Mouse (Mus musculus): Measurements from ENCODE around the gene Guf1. TPM values are rescaled to one million over a fixed set of nuclear protein-coding genes. Genes with fewer than 3 reads are reported as not detected.
A peak's percentile ranks its signal among the peaks of the same experiment; 100 is the strongest.

Gene Guf1
- polyA plus RNA-seq, 1 experiment = 0.08 TPM

DNA sequence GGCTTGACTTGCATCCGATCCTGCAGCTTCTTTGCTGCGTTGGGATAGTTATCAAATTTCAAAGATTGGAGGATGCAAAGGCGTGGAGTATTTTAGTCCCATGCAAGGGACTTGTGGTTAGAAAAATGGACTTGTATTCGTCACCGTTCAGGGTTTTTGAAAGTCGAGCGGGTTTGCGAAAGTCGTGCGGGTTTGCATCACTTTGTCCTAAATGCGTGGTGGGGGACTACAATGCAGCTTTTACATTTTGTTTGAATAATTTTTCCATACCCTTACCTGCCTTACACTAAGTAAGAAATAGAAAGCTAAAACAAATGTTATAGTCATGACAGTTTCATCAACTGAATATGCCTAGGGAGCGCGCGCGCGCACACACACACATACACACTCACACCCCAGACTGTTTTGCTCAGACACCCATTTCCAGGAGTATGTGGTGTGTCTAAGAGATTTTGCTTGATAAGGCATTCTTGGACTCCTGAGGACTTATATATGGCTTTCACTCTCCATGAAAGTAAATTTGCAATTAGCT lies 747 bp downstream of the Guf1 start:
- H3K4me1 ChIP-seq (ENCODE audit: control insufficient read depth) = peaks cover 11% of the 10 kb centered on the region
- TF ChIP-seq TAL1 (IDR thresholded peaks at IDR 0.05; ENCODE audit: low read length) (no peak), GATA1 (IDR thresholded peaks at IDR 0.05; ENCODE audit: low read length) (no peak)
- H3K36me3 ChIP-seq (ENCODE audit: control insufficient read depth) = peaks cover 20% of the 10 kb centered on the region
- H3K4me3 ChIP-seq (replicated peaks) = peak overlapping the region; percentile 93
- H3K9me3 ChIP-seq (ENCODE audit: control insufficient read depth, low read length) = no peaks in the 10 kb centered on the region
- no peaks in the 10 kb centered on the region for H3K27me3 ChIP-seq (ENCODE audit: control insufficient read depth)

DNA sequence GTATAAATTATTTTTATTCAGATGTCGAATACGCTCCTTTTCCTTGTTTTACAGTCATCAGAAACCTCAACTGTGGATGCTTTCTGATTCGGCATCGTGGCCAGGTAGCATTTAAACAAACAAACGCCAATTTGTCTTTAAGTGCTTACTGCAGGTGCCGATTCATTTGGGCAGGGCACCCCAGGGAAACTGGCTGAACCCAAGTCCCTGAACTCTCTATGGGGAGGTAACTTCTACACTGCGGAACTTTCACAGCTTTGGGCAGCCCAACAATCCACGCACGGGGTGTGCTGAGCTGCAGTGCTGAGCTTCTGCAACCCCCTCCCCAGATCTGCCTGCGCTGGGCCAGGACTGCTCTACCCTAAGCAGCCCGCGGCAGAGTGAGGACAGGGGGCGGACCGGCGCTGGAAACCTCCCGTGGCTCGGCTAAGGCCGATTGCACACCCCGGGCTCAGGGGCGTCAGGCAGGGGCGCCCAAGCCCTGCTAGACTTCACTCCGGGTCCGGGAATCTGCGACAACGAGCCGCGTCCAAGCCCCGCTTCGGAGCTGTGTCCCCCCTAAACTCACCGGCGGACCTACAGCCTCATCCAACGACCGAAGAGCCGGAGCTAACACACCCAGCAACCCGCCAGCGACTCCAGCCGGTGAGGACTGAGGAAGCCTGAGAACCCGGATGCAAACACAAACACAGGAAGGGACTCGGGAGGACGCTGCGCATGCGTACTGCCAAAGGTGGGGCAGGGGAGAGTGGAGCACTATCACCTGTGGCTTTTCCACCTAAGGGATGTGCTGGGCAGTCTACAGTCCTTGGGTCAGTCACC lies 35.1 kb downstream of the Guf1 start, which contains the start of gene Gnpda2:
TSS of gene Gnpda2 (minus strand) at position 701 of the 822 bp plus-strand sequence.
- no peak for TF ChIP-seq TAL1 (IDR thresholded peaks at IDR 0.05; ENCODE audit: low read length)
- no peak for TF ChIP-seq GATA1 (IDR thresholded peaks at IDR 0.05; ENCODE audit: low read length)
- no peaks in the 10 kb centered on the region for H3K9me3 ChIP-seq (ENCODE audit: control insufficient read depth, low read length)
- peaks cover 2% of the 10 kb centered on the region; the same call in 1 of the 2 replicates for H3K36me3 ChIP-seq (ENCODE audit: control insufficient read depth)
- peaks cover 11% of the 10 kb centered on the region for H3K4me1 ChIP-seq (ENCODE audit: control insufficient read depth)
- H3K4me3 ChIP-seq (replicated peaks) = peak within 1 kb of the TSS; percentile 76
- H3K27me3 ChIP-seq (ENCODE audit: control insufficient read depth) = no peaks in the 10 kb centered on the region

- Histone ChIP-seq H3K4me1 (ENCODE audit: control insufficient read depth) (no peaks in the 10 kb centered on the region), H3K4me3 (replicated peaks) (no peak overlapping the region), H3K9me3 (ENCODE audit: control insufficient read depth, low read length) (no peaks in the 10 kb centered on the region), H3K27me3 (ENCODE audit: control insufficient read depth) (no peaks in the 10 kb centered on the region), H3K36me3 (ENCODE audit: control insufficient read depth) (no peaks in the 10 kb centered on the region)
- no peak for TF ChIP-seq TAL1 (IDR thresholded peaks at IDR 0.05; ENCODE audit: low read length)
Measured at GRCm38 (mm10) chr5:69601027-69601426, 44.3 kb downstream of the Guf1 start.

DNA sequence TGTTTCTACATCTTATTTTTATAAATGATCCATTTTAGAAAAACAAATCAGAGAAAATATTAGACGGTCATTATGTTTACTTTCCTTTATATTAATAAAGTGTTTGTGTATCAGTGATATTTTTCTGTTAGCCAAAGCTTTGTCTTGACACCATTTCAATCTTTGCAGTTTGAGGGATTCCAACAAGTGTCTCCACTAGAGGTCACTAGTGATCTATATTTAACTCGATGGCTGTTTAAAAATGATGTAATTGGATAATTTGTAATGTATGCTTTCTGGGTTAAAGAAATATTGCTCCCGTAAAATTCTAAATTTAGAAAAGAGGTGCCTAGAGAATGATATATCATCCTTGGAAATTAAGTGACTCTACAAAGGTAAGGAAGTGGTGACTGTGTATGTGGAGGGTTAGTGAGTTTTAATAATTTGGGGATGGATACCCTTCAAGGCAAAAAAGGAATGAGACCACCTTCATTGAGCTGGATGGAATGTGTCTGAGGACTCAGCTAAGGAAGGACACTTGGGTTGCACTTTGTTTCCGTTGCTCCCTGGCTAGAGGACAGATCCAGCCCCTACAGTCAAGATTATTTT lies 56.6 kb downstream of the Guf1 start:
- no peak overlapping the region for H3K4me3 ChIP-seq (replicated peaks)
- no peaks in the 10 kb centered on the region for H3K4me1 ChIP-seq (ENCODE audit: control insufficient read depth)
- H3K36me3 ChIP-seq (ENCODE audit: control insufficient read depth) = no peaks in the 10 kb centered on the region
- H3K9me3 ChIP-seq (ENCODE audit: control insufficient read depth, low read length) = no peaks in the 10 kb centered on the region
- no peak for TF ChIP-seq TAL1 (IDR thresholded peaks at IDR 0.05; ENCODE audit: low read length)
- TF ChIP-seq GATA1 (IDR thresholded peaks at IDR 0.05; ENCODE audit: low read length) = no peak
- H3K27me3 ChIP-seq (ENCODE audit: control insufficient read depth) = no peaks in the 10 kb centered on the region

DNA sequence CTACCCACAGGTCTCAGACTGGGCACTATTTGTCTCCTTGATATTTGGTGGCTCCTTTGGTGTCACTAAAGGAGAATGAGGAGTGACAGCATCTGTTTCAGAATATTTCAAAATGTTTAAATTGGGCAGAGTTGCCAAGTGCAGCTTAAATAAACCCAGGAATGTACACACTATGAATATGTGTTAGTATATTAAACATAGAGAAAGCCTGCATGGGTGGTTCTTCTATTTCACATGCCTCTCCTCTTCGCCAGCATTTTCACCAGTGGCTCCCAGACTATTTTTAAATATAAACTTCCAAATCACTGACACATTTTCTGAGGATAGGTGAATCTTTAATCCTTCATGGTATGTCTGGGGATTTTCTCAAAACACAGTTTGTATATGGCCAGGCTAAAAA lies 64.2 kb downstream of the Guf1 start:
- TF ChIP-seq TAL1 (IDR thresholded peaks at IDR 0.05; ENCODE audit: low read length) = no peak
- TF ChIP-seq GATA1 (IDR thresholded peaks at IDR 0.05; ENCODE audit: low read length) = no peak
- no peaks in the 10 kb centered on the region for H3K27me3 ChIP-seq (ENCODE audit: control insufficient read depth)
- H3K9me3 ChIP-seq (ENCODE audit: control insufficient read depth, low read length) = no peaks in the 10 kb centered on the region
- H3K4me3 ChIP-seq (replicated peaks) = no peak overlapping the region
- H3K36me3 ChIP-seq (ENCODE audit: control insufficient read depth) = no peaks in the 10 kb centered on the region
- no peaks in the 10 kb centered on the region for H3K4me1 ChIP-seq (ENCODE audit: control insufficient read depth)

Other genes with a start within 250 kb of the Guf1 start
- not detected in 2 replicates for gene Kctd8, start 215.2 kb upstream of the Guf1 start, polyA plus RNA-seq (2012)
- gene Yipf7, start 14.3 kb upstream of the Guf1 start, polyA plus RNA-seq (2012) = not detected in 2 replicates
- gene Gnpda2, start 35.4 kb downstream of the Guf1 start, polyA plus RNA-seq (2012) = 0.01 TPM in 1 of 2 replicates, not detected in the other

Measured in erythroblast, embryonic 14.5 days (primary cell).